Mouse (Mus musculus) CH12.LX (cell line): ENCODE measurements around the gene D1Ertd622e. TPM values are rescaled to one million over a fixed set of nuclear protein-coding genes. Genes with fewer than 3 reads are reported as not detected.

Experiments used
- DNase-seq: peaks from one replicate; pipeline ENCODE4 v3.0.0-alpha.2; 2013; ENCODE audit errors: extremely low read depth
- H3K27ac ChIP-seq: 2 replicates; pipeline ENCODE4 v1.5.1; 2012; ENCODE audit warnings: low read depth, mild to moderate bottlenecking, control low read depth, moderate library complexity; ENCODE audit not compliant: insufficient read depth
- H3K27me3 ChIP-seq: replicated peaks from 2 replicates; pipeline ENCODE3; 2012; ENCODE audit warnings: inconsistent platforms
- H3K36me3 ChIP-seq, 2 experiments: replicated peaks in 1 of 2; 2 replicates each; pipeline versions ENCODE3 to v1.6.1; 2012; ENCODE audit warnings: inconsistent platforms in 1 of 2, low read length in 1 of 2, mild to moderate bottlenecking in 1 of 2, mixed read lengths in 1 of 2, moderate library complexity in 1 of 2; ENCODE audit not compliant: control insufficient read depth in 1 of 2, insufficient read depth in 1 of 2
- H3K4me1 ChIP-seq, 2 experiments: 2 replicates each; pipeline ENCODE4 v1.6.1; 2012; ENCODE audit warnings: inconsistent platforms in 1 of 2, moderate library complexity in 1 of 2; ENCODE audit not compliant: insufficient read depth in 2 of 2, control insufficient read depth in 1 of 2
- H3K4me2 ChIP-seq: 2 replicates; pipeline ENCODE4 v1.6.1; 2012; ENCODE audit warnings: low read depth, mild to moderate bottlenecking, control low read depth; ENCODE audit not compliant: poor library complexity, insufficient read depth, severe bottlenecking
- H3K4me3 ChIP-seq, 3 experiments: fragments of 150-350 bp in 1 of 3; sonication (generic) in 1 of 3; replicated peaks in 1 of 3; 2 replicates each; pipeline versions ENCODE3 to v1.5.1; 2011 to 2012; ENCODE audit warnings: low read depth in 2 of 3, low read length in 2 of 3, mild to moderate bottlenecking in 2 of 3, moderate library complexity in 2 of 3, control low read depth in 1 of 3, improper control_type of control experiment in 1 of 3, inconsistent platforms in 1 of 3, mixed read lengths in 1 of 3; ENCODE audit not compliant: poor library complexity in 1 of 3
- H3K79me2 ChIP-seq: replicated peaks from 2 replicates; pipeline ENCODE4 v1.6.1; 2012; ENCODE audit warnings: mild to moderate bottlenecking, moderate library complexity; ENCODE audit not compliant: control insufficient read depth, poor library complexity, insufficient read depth, severe bottlenecking; ENCODE audit errors: extremely low read depth
- H3K9ac ChIP-seq: 2 replicates; pipeline ENCODE4 v1.6.1; 2012; ENCODE audit warnings: low read depth, mild to moderate bottlenecking, control low read depth, moderate library complexity; ENCODE audit not compliant: insufficient read depth
- H3K9me3 ChIP-seq: replicated peaks from 2 replicates; pipeline ENCODE3; 2012; ENCODE audit warnings: low read length, inconsistent platforms, mixed read lengths
- CTCF ChIP-seq, 2 experiments: IDR thresholded peaks in 1 of 2; conservative IDR thresholded peaks in 1 of 2; 2 replicates each; pipeline ENCODE4 v1.5.1; 2011 to 2012; ENCODE audit warnings: low read depth in 2 of 2, low read length in 2 of 2, improper control_type of control experiment in 1 of 2, inconsistent platforms in 1 of 2, mild to moderate bottlenecking in 1 of 2, moderate library complexity in 1 of 2
- E2F4 ChIP-seq: IDR thresholded peaks from 2 replicates; pipeline ENCODE4 v1.6.1; 2011; ENCODE audit warnings: low read depth, low read length, improper control_type of control experiment; ENCODE audit not compliant: insufficient replicate concordance
- ELF1 ChIP-seq: IDR thresholded peaks from 2 replicates; pipeline ENCODE4 v1.6.1; 2014; ENCODE audit warnings: low read depth, mild to moderate bottlenecking, inconsistent platforms, low read length, improper control_type of control experiment
- HCFC1 ChIP-seq: IDR thresholded peaks from 2 replicates; pipeline ENCODE4 v1.6.1; 2012; ENCODE audit warnings: low read depth, mild to moderate bottlenecking, inconsistent platforms, low read length, improper control_type of control experiment
- JUN ChIP-seq: IDR thresholded peaks from 2 replicates; pipeline ENCODE4 v1.6.1; 2011; ENCODE audit warnings: low read depth, mild to moderate bottlenecking, low read length, improper control_type of control experiment, moderate library complexity; ENCODE audit not compliant: insufficient read depth
- MAZ ChIP-seq: IDR thresholded peaks from 2 replicates; pipeline ENCODE4 v1.6.1; 2012; ENCODE audit warnings: low read depth, mild to moderate bottlenecking, inconsistent platforms, low read length, improper control_type of control experiment, moderate library complexity
- MEF2A ChIP-seq: IDR thresholded peaks from 2 replicates; pipeline ENCODE4 v1.6.1; 2014; ENCODE audit warnings: low read depth, mild to moderate bottlenecking, inconsistent platforms, low read length, improper control_type of control experiment, borderline replicate concordance
- MYC ChIP-seq: IDR thresholded peaks from 2 replicates; pipeline ENCODE4 v1.6.1; 2011; ENCODE audit warnings: low read depth, mild to moderate bottlenecking, improper control_type of control experiment, low read length
- NELFE ChIP-seq: IDR thresholded peaks from 2 replicates; pipeline ENCODE4 v1.6.1; 2011; ENCODE audit warnings: low read depth, low read length, improper control_type of control experiment
- NRF1 ChIP-seq: IDR thresholded peaks from 2 replicates; pipeline ENCODE4 v1.6.1; 2014; ENCODE audit warnings: low read depth, mild to moderate bottlenecking, inconsistent platforms, low read length, improper control_type of control experiment, moderate library complexity
- POLR2A ChIP-seq: IDR thresholded peaks from 2 replicates; pipeline ENCODE4 v1.6.1; 2011; ENCODE audit warnings: low read depth, mild to moderate bottlenecking, improper control_type of control experiment, low read length
- POLR2AphosphoS2 ChIP-seq: IDR thresholded peaks from 2 replicates; pipeline ENCODE4 v1.6.1; 2011; ENCODE audit warnings: low read depth, low read length, improper control_type of control experiment
- RAD21 ChIP-seq: IDR thresholded peaks from 2 replicates; pipeline ENCODE4 v1.6.1; 2011; ENCODE audit warnings: low read depth, mild to moderate bottlenecking, low read length, improper control_type of control experiment, moderate library complexity
- RCOR1 ChIP-seq: conservative IDR thresholded peaks from 2 replicates; pipeline ENCODE4 v1.6.1; 2012; ENCODE audit warnings: low read depth, mild to moderate bottlenecking, inconsistent platforms, low read length, improper control_type of control experiment
- TCF12 ChIP-seq: IDR thresholded peaks from 2 replicates; pipeline ENCODE4 v1.6.1; 2014; ENCODE audit warnings: low read depth, mild to moderate bottlenecking, inconsistent platforms, low read length, improper control_type of control experiment
- UBTF ChIP-seq: IDR thresholded peaks from 2 replicates; pipeline ENCODE4 v1.6.1; 2012; ENCODE audit warnings: low read depth, mild to moderate bottlenecking, inconsistent platforms, low read length, improper control_type of control experiment, moderate library complexity
- USF2 ChIP-seq: conservative IDR thresholded peaks from 2 replicates; pipeline ENCODE4 v1.6.1; 2011; ENCODE audit warnings: low read depth, low read length, improper control_type of control experiment
- dilution Hi-C: fragments of 300-500 bp; cut with MboI; formaldehyde crosslinking; loops from 2 replicates; pipeline ENCODE4 v1.14.3; 2020; ENCODE audit warnings: low sequenced_read_pairs; ENCODE audit not compliant: extremely low pct_unique_long_range_greater_than_20kb, extremely low pct_ligation_motif_present
- in situ Hi-C: fragments of 300-500 bp; cut with MboI; formaldehyde crosslinking; loops from 3 replicates; pipeline ENCODE4 v1.14.3; 2019; ENCODE audit warnings: low sequenced_read_pairs, low pct_ligation_motif_present, low pct_unique_long_range_greater_than_20kb, mixed read lengths
- polyA plus RNA-seq: library from polyadenylated mRNA; unstranded; fragments of >175 nt; gene quantifications from 2 replicates; pipeline ENCODE4 v1.2.1, GENCODE M21; 2012; ENCODE audit warnings: low read depth; ENCODE audit not compliant: insufficient read length
- total RNA-seq, 2 experiments: library from RNA; depleted of rRNA; stranded (reverse); fragments of 300-350 nt in 1 of 2; fragments of >200 nt in 1 of 2; gene quantifications; 2 replicates each; pipeline ENCODE4 v1.2.3; 2012 to 2014

D1Ertd622e gene
- total and polyA plus RNA-seq, 3 experiments = 9.0 to 27.3 (median 22.1) TPM

GRCm38 (mm10) chr1:97567956-97568355 is 93.9 kb downstream of the D1Ertd622e start:
- DNase-seq = no peak
- Histone ChIP-seq H3K4me2 (no peak overlapping the region), H3K79me2 (no peaks in the 10 kb centered on the region), H3K27ac (no peak overlapping the region), H3K36me3 (no peaks in the 10 kb centered on the region), H3K4me3 (no peak overlapping the region), H3K9ac (no peak overlapping the region), H3K27me3 (no peaks in the 10 kb centered on the region), H3K9me3 (no peaks in the 10 kb centered on the region), H3K4me1 (no peaks in the 10 kb centered on the region)
- in situ Hi-C loops = no loop called here
- TF ChIP-seq HCFC1 (no peak), MEF2A (no peak), USF2 (no peak), NRF1 (no peak)
- dilution Hi-C loops = no loop called here

GRCm38 (mm10) chr1:97564641-97565040 is 97.2 kb downstream of the D1Ertd622e start:
- H3K79me2 ChIP-seq = no peaks in the 10 kb centered on the region
- H3K27me3 ChIP-seq = no peaks in the 10 kb centered on the region
- H3K4me1 ChIP-seq = no peaks in the 10 kb centered on the region
- dilution Hi-C loops = no loop called here
- H3K27ac ChIP-seq = no peak overlapping the region
- H3K4me2 ChIP-seq = no peak overlapping the region
- H3K9me3 ChIP-seq = no peaks in the 10 kb centered on the region
- no peak for DNase-seq
- no peak overlapping the region for H3K4me3 ChIP-seq
- H3K36me3 ChIP-seq = no peaks in the 10 kb centered on the region
- no peak for TF ChIP-seq POLR2AphosphoS2
- TF ChIP-seq UBTF = no peak
- no peak for TF ChIP-seq POLR2A
- in situ Hi-C loops = no loop called here
- H3K9ac ChIP-seq = no peak overlapping the region

GRCm38 (mm10) chr1:97562867-97563266 is 99.0 kb downstream of the D1Ertd622e start:
- dilution Hi-C loops = no loop called here
- TF ChIP-seq USF2 (no peak), RCOR1 (no peak), NELFE (no peak), MAZ (no peak), RAD21 (no peak), MYC (no peak), JUN (no peak), ELF1 (no peak), CTCF (conservative IDR thresholded peaks at IDR 0.05 in 1 of 2, IDR thresholded peaks at IDR 0.05 in 1 of 2; ENCODE audit: low read depth in 2 of 2, low read length in 2 of 2) (no peak), MEF2A (no peak), UBTF (no peak), TCF12 (no peak), E2F4 (no peak), NRF1 (no peak)

More at GRCm38 (mm10) chr1:97562867-97563266, 99.0 kb downstream of the D1Ertd622e start:
- no peaks in the 10 kb centered on the region for H3K27me3 ChIP-seq
- no peak overlapping the region for H3K27ac ChIP-seq
- DNase-seq = no peak
- in situ Hi-C loops = no loop called here
- H3K4me1 ChIP-seq = no peaks in the 10 kb centered on the region
- no peak overlapping the region for H3K9ac ChIP-seq
- no peaks in the 10 kb centered on the region for H3K36me3 ChIP-seq
- H3K9me3 ChIP-seq = no peaks in the 10 kb centered on the region
- no peak overlapping the region for H3K4me3 ChIP-seq
- H3K4me2 ChIP-seq = no peak overlapping the region
- H3K79me2 ChIP-seq = no peaks in the 10 kb centered on the region
